Mouse (Mus musculus) spleen, postnatal 14 days (tissue): ENCODE data around the gene Ube2m.
A peak's percentile ranks its signal among the peaks of the same experiment; 100 is the strongest.

ENCODE experiments used
- DNase-seq, 2 experiments: peaks; one replicate each; pipeline ENCODE4 v3.0.0; 2021 to 2022; ENCODE audit warnings: low spot score in 2 of 2

The Ube2m gene

DNA sequence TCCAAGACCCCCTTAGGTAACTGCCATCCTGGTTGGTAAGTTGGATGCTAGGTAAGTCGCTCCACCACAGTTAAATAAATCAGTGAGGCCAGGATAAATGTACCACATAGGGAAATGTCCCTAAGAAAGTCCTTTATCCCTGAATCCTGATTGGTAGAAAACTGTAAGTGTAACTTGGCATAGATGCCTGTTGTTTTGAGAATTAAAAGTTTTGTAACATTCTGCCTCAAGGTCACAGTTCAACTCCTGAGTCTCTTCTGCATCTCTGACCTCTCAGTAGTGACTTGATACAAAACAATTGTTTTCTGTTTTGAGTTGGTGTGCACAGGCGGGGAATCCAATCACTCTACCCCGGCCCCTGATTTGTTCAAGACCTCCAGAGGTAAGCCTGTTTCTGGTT, 39.2 kb downstream of the Ube2m start, which contains the start of gene Trim28:
TSS of gene Trim28 (plus strand) at position 264 of the 400 bp plus-strand sequence.
- DNase-seq: no peak

DNA sequence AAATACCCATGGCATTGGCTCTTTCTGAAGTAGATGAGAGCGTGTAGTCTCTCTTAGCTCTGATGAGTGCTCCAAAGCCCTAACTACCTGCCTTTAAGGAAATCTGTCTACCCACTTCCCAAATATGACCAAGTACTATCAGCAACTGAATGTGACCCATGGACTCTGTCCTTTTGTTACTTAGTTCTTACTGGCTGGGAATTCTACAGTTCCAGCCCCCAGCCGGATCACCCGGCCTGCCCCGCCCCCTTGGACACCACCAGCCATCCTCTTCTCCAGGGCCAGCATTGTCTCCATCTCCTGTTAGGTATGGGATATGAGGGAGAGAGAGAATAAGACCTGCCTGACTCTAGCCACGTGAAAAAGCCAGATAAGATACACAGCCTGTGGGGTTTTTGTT, 40.0 kb downstream of the Ube2m start, which contains the start of gene Slc27a5:
TSS of gene Slc27a5 (minus strand) at position 140 of the 400 bp plus-strand sequence.
- DNase-seq: no peak

DNA sequence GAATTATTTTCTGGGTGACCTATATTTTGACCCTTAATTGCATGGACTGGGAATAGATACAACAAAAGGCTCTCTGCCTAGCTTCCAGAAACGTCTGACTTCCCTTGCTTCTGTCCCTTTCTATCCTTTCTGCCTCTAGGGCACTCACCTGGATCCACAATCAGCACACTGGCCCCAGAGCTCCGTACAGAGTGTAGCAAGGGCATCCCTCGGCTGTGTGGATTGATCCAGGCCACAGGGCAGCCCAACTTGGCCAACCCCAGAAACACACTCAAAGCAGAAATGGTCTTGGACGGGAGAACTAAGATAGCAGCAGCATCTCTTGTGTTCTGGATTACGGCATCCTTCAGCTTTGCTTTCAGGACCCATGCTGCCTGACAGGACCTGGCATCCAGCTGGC, 40.8 kb downstream of the Ube2m start:
- DNase-seq: no peak

GRCm38 (mm10) chr7:12995862-12996261, 42.2 kb downstream of the Ube2m start:
- no peak for DNase-seq

DNA sequence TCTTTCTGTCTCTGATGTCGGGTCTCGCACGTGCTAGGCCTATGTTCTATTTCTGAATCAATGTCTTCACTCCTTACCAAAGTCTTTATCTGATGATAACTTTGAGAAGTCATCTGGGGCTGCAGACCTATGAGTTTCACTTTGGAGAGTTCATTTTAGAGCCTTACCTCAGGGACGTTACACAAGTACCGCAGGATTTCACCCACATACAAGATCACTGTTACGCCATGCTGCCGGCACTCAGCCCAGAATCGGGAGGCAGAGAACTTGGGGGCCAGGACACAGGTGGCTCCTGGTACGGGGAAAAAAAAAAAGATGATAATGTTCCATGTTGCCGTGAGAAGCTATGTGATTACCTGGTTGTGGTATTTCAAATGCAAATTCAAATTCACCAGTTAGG, 44.9 kb downstream of the Ube2m start:
- no peak for DNase-seq

DNA sequence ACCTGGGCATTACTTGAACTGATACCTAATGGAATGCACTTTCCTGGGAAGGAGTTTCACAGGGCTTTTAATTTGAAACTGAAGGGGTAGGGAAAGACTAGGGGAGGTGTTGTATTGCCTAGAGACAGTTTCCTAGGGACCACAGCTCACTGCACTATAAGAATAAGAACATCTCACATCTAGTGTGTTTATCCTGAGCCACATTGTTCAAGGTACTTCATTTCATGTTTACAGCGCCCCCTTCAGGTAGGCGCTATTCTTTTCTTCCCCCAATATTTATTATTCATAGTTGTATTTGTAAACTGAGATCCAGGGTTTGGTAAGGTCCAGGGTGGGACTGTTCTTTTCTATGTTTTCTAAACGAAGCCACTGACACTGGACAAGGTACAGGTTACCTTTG, 45.9 kb downstream of the Ube2m start:
- peak in 1 of 2 experiments; percentile 32 for DNase-seq

DNA sequence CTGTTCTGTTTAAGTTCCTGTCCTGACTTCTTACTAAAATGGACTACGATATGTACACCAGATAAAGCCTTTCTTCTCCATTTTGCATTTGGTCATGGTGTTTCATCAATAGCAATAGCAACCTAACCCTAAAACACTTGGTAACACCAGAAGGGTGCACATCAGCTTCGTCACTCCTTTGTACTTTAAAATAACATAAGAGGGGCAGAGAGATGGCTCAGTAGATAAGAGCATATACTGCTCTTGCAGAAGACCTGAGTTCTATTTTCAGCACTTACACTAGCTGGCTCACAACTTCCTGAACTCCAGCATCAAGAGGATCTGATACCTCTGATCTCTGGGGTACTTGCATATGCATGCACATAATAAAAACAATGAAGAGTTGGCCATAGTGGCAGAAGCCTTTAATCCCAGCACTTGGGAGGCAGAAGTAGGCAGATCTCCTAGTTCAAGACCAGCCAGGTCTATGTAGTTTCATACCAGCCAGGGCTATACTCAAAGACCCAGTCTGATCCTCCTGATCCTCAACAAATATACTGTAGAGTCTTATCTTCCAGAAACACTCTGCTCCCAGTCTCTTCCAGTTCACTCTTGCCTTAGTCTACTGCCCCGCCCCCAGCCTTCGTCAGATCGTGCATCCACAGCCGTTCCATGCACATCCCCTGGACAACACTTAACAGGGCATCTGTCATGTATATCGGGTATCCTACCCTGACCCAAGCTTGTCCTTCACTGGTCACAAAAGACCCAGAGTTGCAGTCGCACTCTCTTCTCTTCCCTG, 50.5 kb downstream of the Ube2m start:
- no peak for DNase-seq

DNA sequence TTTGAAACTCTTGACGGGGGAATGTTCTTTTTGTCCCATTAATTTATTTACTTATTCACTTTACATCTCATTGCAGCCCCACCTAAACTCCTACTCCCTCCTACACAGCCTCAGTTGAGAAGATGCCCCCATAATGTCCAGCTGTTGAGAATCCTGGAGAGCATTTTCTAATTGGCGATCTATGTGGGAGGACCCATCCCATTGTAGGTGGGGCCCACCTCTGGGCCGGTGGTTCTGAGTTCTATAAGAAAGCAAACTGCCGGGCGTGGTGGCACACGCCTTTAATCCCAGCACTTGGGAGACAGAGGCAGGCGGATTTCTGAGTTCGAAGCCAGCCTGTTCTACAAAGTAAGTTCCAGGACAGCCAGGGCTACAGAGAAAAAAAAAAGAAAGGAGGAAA, 51.2 kb downstream of the Ube2m start:
- DNase-seq: no peak

DNA sequence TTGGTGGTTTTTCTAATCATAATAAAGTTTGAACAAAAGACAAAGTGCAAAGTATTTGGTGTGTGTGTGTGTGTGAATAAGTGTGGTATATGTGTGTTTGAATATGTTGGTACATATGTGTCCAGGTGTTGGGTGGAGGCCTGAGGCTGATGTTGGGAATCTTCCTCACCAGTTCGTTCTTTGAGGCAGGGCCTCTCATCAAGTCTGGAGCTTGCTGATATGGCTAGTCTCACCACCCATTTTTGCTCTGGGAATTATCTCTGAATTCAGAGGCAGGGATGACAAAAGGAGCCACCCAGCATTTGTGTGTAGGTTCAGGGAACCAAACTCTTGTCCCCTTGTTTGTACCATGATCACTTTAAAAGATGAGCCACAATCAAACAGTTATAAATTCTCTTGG, 52.4 kb downstream of the Ube2m start:
- DNase-seq: no peak
